Mouse (Mus musculus) liver, embryonic 15.5 days (tissue): ENCODE data around the gene BC005537. TPM values are rescaled to one million over a fixed set of nuclear protein-coding genes. Genes with fewer than 3 reads are reported as not detected.
"Not testable (repeated sequence)": the region's sequence is repeated elsewhere in the genome, so short reads cannot be mapped to it uniquely, and the experiment has no call there.

Experiments
- ATAC-seq: fragments of 200-750 bp; cut with Nextera tagmentation; 2 replicates; pipeline ENCODE4 v1.8.0; 2017; ENCODE audit warnings: moderate number of reproducible peaks, mild to moderate bottlenecking, moderate library complexity; ENCODE audit not compliant: insufficient read depth
- H3K27ac ChIP-seq: fragments of 300-500 bp; sonication (generic); replicated peaks from 2 replicates; pipeline ENCODE4 v1.5.1; 2015; ENCODE audit warnings: mild to moderate bottlenecking, inconsistent platforms
- H3K27me3 ChIP-seq: fragments of 300-500 bp; sonication (generic); 2 replicates; pipeline ENCODE4 v1.6.1; 2015; ENCODE audit warnings: mild to moderate bottlenecking, inconsistent platforms
- H3K36me3 ChIP-seq: fragments of 300-500 bp; sonication (generic); replicated peaks from 2 replicates; pipeline ENCODE4 v1.6.1; 2015; ENCODE audit warnings: moderate library complexity, mild to moderate bottlenecking, inconsistent platforms
- H3K4me1 ChIP-seq: fragments of 300-500 bp; sonication (generic); replicated peaks from 2 replicates; pipeline ENCODE4 v1.6.1; 2015; ENCODE audit warnings: inconsistent platforms
- H3K4me2 ChIP-seq: fragments of 300-500 bp; sonication (generic); 2 replicates; pipeline ENCODE4 v1.6.1; 2015; ENCODE audit warnings: moderate library complexity, mild to moderate bottlenecking, inconsistent platforms
- H3K4me3 ChIP-seq: fragments of 300-500 bp; sonication (generic); replicated peaks from 2 replicates; pipeline ENCODE4 v1.5.1; 2015; ENCODE audit warnings: mild to moderate bottlenecking, inconsistent platforms
- H3K9ac ChIP-seq: fragments of 300-500 bp; sonication (generic); 2 replicates; pipeline ENCODE4 v1.6.1; 2015; ENCODE audit warnings: moderate library complexity, mild to moderate bottlenecking, inconsistent platforms
- H3K9me3 ChIP-seq: fragments of 300-500 bp; sonication (generic); replicated peaks from 2 replicates; pipeline ENCODE4 v1.6.1; 2016; ENCODE audit warnings: inconsistent platforms
- WGBS: fragments of 180-500 bp; shearing (Covaris S2); methylation state at CpG from one replicate; pipeline ENCODE4 v1.1.7; 2015; ENCODE audit warnings: mixed read lengths; ENCODE audit not compliant: insufficient replicate concordance; 5-methylcytosine and 5-hydroxymethylcytosine counted together
- polyA plus RNA-seq: library from polyadenylated mRNA; unstranded; fragments of >200 nt; fragmentation: Nextera tagmentation; extraction: Ambion mirVana; gene quantifications from 2 replicates; pipeline ENCODE4 v1.2.1, GENCODE M21; 2015

BC005537 gene
- polyA plus RNA-seq, 1 experiment from 2014 or later, result 8.3 TPM

GRCm38 (mm10) chr13:24824647-24825046 is 23.2 kb downstream of the BC005537 start:
- Histone ChIP-seq H3K4me2 (no peak overlapping the region), H3K27me3 (no peaks in the 10 kb centered on the region), H3K4me3 (no peak overlapping the region), H3K9me3 (no peaks in the 10 kb centered on the region), H3K36me3 (0 out of 2 replicates have a peak, but pooled peaks cover 4% of the 10 kb centered on the region), H3K9ac (no peak overlapping the region), H3K4me1 (peaks cover under 1% of the 10 kb centered on the region), H3K27ac (no peak overlapping the region)
- 83% methylated on average over 4 of the region's 4 CpGs for WGBS
- no peak for ATAC-seq

- Histone ChIP-seq H3K4me3 (no peak overlapping the region), H3K27me3 (no peaks in the 10 kb centered on the region), H3K9me3 (no peaks in the 10 kb centered on the region), H3K36me3 (no peaks in the 10 kb centered on the region), H3K4me1 (peaks cover 7% of the 10 kb centered on the region), H3K9ac (no peak overlapping the region), H3K27ac (no peak overlapping the region), H3K4me2 (no peak overlapping the region)
- ATAC-seq, result no peak
- 75% methylated on average over 4 of the region's 4 CpGs for WGBS
Measured at GRCm38 (mm10) chr13:24825587-24825986, 24.1 kb downstream of the BC005537 start.

- H3K36me3 ChIP-seq, result no peaks in the 10 kb centered on the region
- WGBS, result 75% methylated on average over 7 of the region's 7 CpGs
Measured at GRCm38 (mm10) chr13:24826116-24826515, 24.7 kb downstream of the BC005537 start.

GRCm38 (mm10) chr13:24830756-24831352 is 29.4 kb downstream of the BC005537 start:
- Histone ChIP-seq H3K4me2 (peak overlapping the region; percentile 81), H3K9me3 (no peaks in the 10 kb centered on the region), H3K9ac (peak overlapping the region; percentile 97), H3K27me3 (no peaks in the 10 kb centered on the region), H3K27ac (peak overlapping the region; percentile 97), H3K36me3 (peaks cover 7% of the 10 kb centered on the region; the same call in 1 of the 2 replicates), H3K4me1 (peaks cover 27% of the 10 kb centered on the region), H3K4me3 (peak overlapping the region; percentile 85)
- peak; percentile 8; the same call in 1 of the 2 replicates for ATAC-seq
- WGBS, result 2% methylated on average over 20 of the region's 20 CpGs

More at GRCm38 (mm10) chr13:24826116-24826515, 24.7 kb downstream of the BC005537 start:
- Histone ChIP-seq H3K4me3 (no peak overlapping the region), H3K4me1 (peaks cover 9% of the 10 kb centered on the region), H3K27ac (no peak overlapping the region), H3K4me2 (no peak overlapping the region), H3K9me3 (no peaks in the 10 kb centered on the region), H3K9ac (no peak overlapping the region), H3K27me3 (no peaks in the 10 kb centered on the region)
- no peak for ATAC-seq

GRCm38 (mm10) chr13:24831353-24832130 is 30.1 kb downstream of the BC005537 start, which contains the start of the genes Acot13 and Tdp2:
Gene Acot13 (minus strand): TSS chr13:24831540.
Gene Tdp2 (plus strand): TSS chr13:24831679.
- peaks cover 27% of the 10 kb centered on the region for H3K4me1 ChIP-seq
- H3K36me3 ChIP-seq, result peaks cover 14% of the 10 kb centered on the region; the same call in 1 of the 2 replicates
- peak within 1 kb of the TSS; percentile 97 for H3K9ac ChIP-seq
- no peaks in the 10 kb centered on the region for H3K9me3 ChIP-seq
- under 1% methylated on average over 90 of the region's 90 CpGs for WGBS
- H3K27ac ChIP-seq, result peak within 1 kb of the TSS; percentile 97
- peak; percentile 96 for ATAC-seq
- H3K4me3 ChIP-seq, result peak within 1 kb of the TSS; percentile 85
- H3K27me3 ChIP-seq, result no peaks in the 10 kb centered on the region
- H3K4me2 ChIP-seq, result peak within 1 kb of the TSS; percentile 81

GRCm38 (mm10) chr13:24832131-24832810 is 30.8 kb downstream of the BC005537 start:
- Histone ChIP-seq H3K9me3 (no peaks in the 10 kb centered on the region), H3K4me1 (peaks cover 27% of the 10 kb centered on the region), H3K27ac (peak overlapping the region; percentile 97), H3K36me3 (peaks cover 19% of the 10 kb centered on the region; the same call in 1 of the 2 replicates), H3K4me2 (peak overlapping the region; percentile 81), H3K9ac (peak overlapping the region; percentile 97), H3K4me3 (peak overlapping the region; percentile 85), H3K27me3 (no peaks in the 10 kb centered on the region)
- WGBS, result 2% methylated on average over 21 of the region's 21 CpGs
- no peak for ATAC-seq

- peak overlapping the region; percentile 85 for H3K4me3 ChIP-seq
- H3K36me3 ChIP-seq, result peaks cover 24% of the 10 kb centered on the region; the same call in 1 of the 2 replicates
- H3K27ac ChIP-seq, result 0 out of 2 replicates have a peak overlapping the region, but pooled peaks have one; percentile 4
- WGBS, result 38% methylated on average over 2 of the region's 2 CpGs
- H3K4me1 ChIP-seq, result peaks cover 27% of the 10 kb centered on the region
- H3K4me2 ChIP-seq, result peak overlapping the region; percentile 81
- H3K9me3 ChIP-seq, result no peaks in the 10 kb centered on the region
- no peak for ATAC-seq
- no peaks in the 10 kb centered on the region for H3K27me3 ChIP-seq
- H3K9ac ChIP-seq, result peak overlapping the region; percentile 97
Measured at GRCm38 (mm10) chr13:24832811-24833155, 31.3 kb downstream of the BC005537 start.

- 84% methylated on average over 8 of the region's 8 CpGs for WGBS
- H3K4me1 ChIP-seq, result peaks cover 14% of the 10 kb centered on the region
- H3K9me3 ChIP-seq, H3K4me3 ChIP-seq, H3K27ac ChIP-seq, H3K27me3 ChIP-seq, H3K9ac ChIP-seq, H3K4me2 ChIP-seq, ATAC-seq: not testable (repeated sequence)
- H3K36me3 ChIP-seq, result peaks cover 53% of the 10 kb centered on the region
Measured at GRCm38 (mm10) chr13:24837765-24838164, 36.3 kb downstream of the BC005537 start.

- Histone ChIP-seq H3K36me3 (peaks cover 49% of the 10 kb centered on the region), H3K4me3 (no peak overlapping the region)
- 39% methylated on average over 3 of the region's 3 CpGs for WGBS
Measured at GRCm38 (mm10) chr13:24839831-24840230, 38.4 kb downstream of the BC005537 start.

GRCm38 (mm10) chr13:24841702-24842101 is 40.2 kb downstream of the BC005537 start:
- Histone ChIP-seq H3K9ac (no peak overlapping the region), H3K4me1 (peaks cover 11% of the 10 kb centered on the region), H3K4me3 (no peak overlapping the region), H3K27ac (no peak overlapping the region), H3K9me3 (no peaks in the 10 kb centered on the region), H3K4me2 (no peak overlapping the region), H3K27me3 (0 out of 2 replicates have a peak, but pooled peaks cover 5% of the 10 kb centered on the region), H3K36me3 (peaks cover 37% of the 10 kb centered on the region)
- WGBS, result 77% methylated on average over 3 of the region's 3 CpGs
- ATAC-seq, result no peak

More at GRCm38 (mm10) chr13:24839831-24840230, 38.4 kb downstream of the BC005537 start:
- H3K9me3 ChIP-seq, result no peaks in the 10 kb centered on the region
- H3K9ac ChIP-seq, result no peak overlapping the region
- ATAC-seq, result no peak
- 0 out of 2 replicates have a peak, but pooled peaks cover 3% of the 10 kb centered on the region for H3K27me3 ChIP-seq
- H3K4me2 ChIP-seq, result no peak overlapping the region
- H3K4me1 ChIP-seq, result peaks cover 8% of the 10 kb centered on the region
- H3K27ac ChIP-seq, result no peak overlapping the region
